Mouse (Mus musculus): Measurements from ENCODE around the gene Ost4. TPM values are rescaled to one million over a fixed set of nuclear protein-coding genes. Genes with fewer than 3 reads are reported as not detected.
"Not testable (repeated sequence)": the region's sequence is repeated elsewhere in the genome, so short reads cannot be mapped to it uniquely, and the experiment has no call there.

Gene Ost4
- total RNA-seq, 2 experiments from 2014 or later = 98.0 to 102 TPM

- intact Hi-C loops (cut with DNase I) = no loop called here
- DNase-seq (ENCODE audit: extremely low spot score in 1 of 2, low spot score in 2 of 2) = peak in 1 of 2 experiments; percentile 82
Measured at GRCm38 (mm10) chr5:30913060-30913841, 5.7 kb upstream of the Ost4 start, which contains the start of gene Emilin1. TSS of gene Emilin1 (plus strand) at chr5:30913402.

GRCm38 (mm10) chr5:30912156-30912555, 4.6 kb upstream of the Ost4 start:
- DNase-seq (ENCODE audit: extremely low spot score in 1 of 2, low spot score in 2 of 2) = peak in 1 of 2 experiments; percentile 29
- intact Hi-C loops (cut with DNase I) = no loop called here

GRCm38 (mm10) chr5:30910481-30910880, 2.9 kb upstream of the Ost4 start:
- intact Hi-C loops (cut with DNase I) = no loop called here
- no peak for DNase-seq (ENCODE audit: extremely low spot score in 1 of 2, low spot score in 2 of 2)

GRCm38 (mm10) chr5:30909863-30910262, 2.3 kb upstream of the Ost4 start:
- no peak for DNase-seq (ENCODE audit: extremely low spot score in 1 of 2, low spot score in 2 of 2)
- intact Hi-C loops (cut with DNase I) = no loop called here

GRCm38 (mm10) chr5:30909300-30909659, 1.7 kb upstream of the Ost4 start:
- intact Hi-C loops (cut with DNase I) = no loop called here
- DNase-seq (ENCODE audit: extremely low spot score in 1 of 2, low spot score in 2 of 2) = peak in 1 of 2 experiments; percentile 30

- peak in 1 of 2 experiments; percentile 16 for DNase-seq (ENCODE audit: extremely low spot score in 1 of 2, low spot score in 2 of 2)
- intact Hi-C loops (cut with DNase I) = no loop called here
Measured at GRCm38 (mm10) chr5:30908426-30909299, 1.1 kb upstream of the Ost4 start.

- intact Hi-C loops (cut with DNase I) = no loop called here
Measured at GRCm38 (mm10) chr5:30901860-30902259, 5.7 kb downstream of the Ost4 start.

GRCm38 (mm10) chr5:30890375-30890774, 17.2 kb downstream of the Ost4 start:
- intact Hi-C loops (cut with DNase I) = no loop called here
- DNase-seq (ENCODE audit: extremely low spot score in 1 of 2, low spot score in 2 of 2) = no peak

More at GRCm38 (mm10) chr5:30901860-30902259, 5.7 kb downstream of the Ost4 start:
- no peak for DNase-seq (ENCODE audit: extremely low spot score in 1 of 2, low spot score in 2 of 2)

- peak; percentile 36 to 87 for DNase-seq (ENCODE audit: extremely low spot score in 1 of 2, low spot score in 2 of 2)
- intact Hi-C loops (cut with DNase I) = loop anchor here (5.0 to 10.0 kb wide), 2 partner anchors 82 to 184 kb away; no protein-coding TSS in a partner anchor
Measured at GRCm38 (mm10) chr5:30889088-30889754, 18.4 kb downstream of the Ost4 start.

- intact Hi-C loops (cut with DNase I) = loop anchor here (5.0 to 10.0 kb wide), 2 partner anchors 81 to 184 kb away; no protein-coding TSS in a partner anchor
- DNase-seq (ENCODE audit: extremely low spot score in 1 of 2, low spot score in 2 of 2) = peak; percentile 96
Measured at GRCm38 (mm10) chr5:30888337-30889087, 19.1 kb downstream of the Ost4 start, which contains the start of gene Agbl5. TSS of gene Agbl5 (plus strand) at chr5:30888694.

- intact Hi-C loops (cut with DNase I) = loop anchor here (5.0 to 10.0 kb wide), 2 partner anchors 81 to 183 kb away; no protein-coding TSS in a partner anchor
- peak; percentile 89 to 94 for DNase-seq (ENCODE audit: extremely low spot score in 1 of 2, low spot score in 2 of 2)
Measured at GRCm38 (mm10) chr5:30887858-30888336, 19.7 kb downstream of the Ost4 start.

GRCm38 (mm10) chr5:30887331-30887761, 20.2 kb downstream of the Ost4 start:
- intact Hi-C loops (cut with DNase I) = loop anchor here (5.0 to 10.0 kb wide), 2 partner anchors 80 to 183 kb away; no protein-coding TSS in a partner anchor
- peak; percentile 44 to 75 for DNase-seq (ENCODE audit: extremely low spot score in 1 of 2, low spot score in 2 of 2)

GRCm38 (mm10) chr5:30886731-30887130, 20.9 kb downstream of the Ost4 start:
- no peak for DNase-seq (ENCODE audit: extremely low spot score in 1 of 2, low spot score in 2 of 2)

GRCm38 (mm10) chr5:30886209-30886608, 21.4 kb downstream of the Ost4 start:
- intact Hi-C loops (cut with DNase I) = loop anchor here (5.0 to 10.0 kb wide), 2 partner anchors 79 to 181 kb away; no protein-coding TSS in a partner anchor
- DNase-seq (ENCODE audit: extremely low spot score in 1 of 2, low spot score in 2 of 2) = no peak

More at GRCm38 (mm10) chr5:30886731-30887130, 20.9 kb downstream of the Ost4 start:
- intact Hi-C loops (cut with DNase I) = loop anchor here (5.0 to 10.0 kb wide), 2 partner anchors 79 to 182 kb away; no protein-coding TSS in a partner anchor

GRCm38 (mm10) chr5:30881839-30882238, 25.7 kb downstream of the Ost4 start:
- intact Hi-C loops (cut with DNase I) = loop anchor here (10.0 kb wide), 1 partner anchor 177 kb away; no protein-coding TSS in a partner anchor
- DNase-seq (ENCODE audit: extremely low spot score in 1 of 2, low spot score in 2 of 2) = not testable (repeated sequence)

GRCm38 (mm10) chr5:30879347-30879943, 28.1 kb downstream of the Ost4 start:
- intact Hi-C loops (cut with DNase I) = no loop called here
- DNase-seq (ENCODE audit: extremely low spot score in 1 of 2, low spot score in 2 of 2) = no peak

GRCm38 (mm10) chr5:30878616-30879015, 29.0 kb downstream of the Ost4 start:
- intact Hi-C loops (cut with DNase I) = no loop called here
- DNase-seq (ENCODE audit: extremely low spot score in 1 of 2, low spot score in 2 of 2) = no peak

All from left cerebral cortex, postnatal 10 days (tissue).